Mouse (Mus musculus): ENCODE data around the gene Thoc3.

The Thoc3 gene

GRCm38 (mm10) chr13:54443693-54444092, 25.0 kb downstream of the Thoc3 start:
- DNase-seq (ENCODE audit: low spot score in 2 of 2) = no peak

- no peak for DNase-seq (ENCODE audit: low spot score in 2 of 2)
Observed at GRCm38 (mm10) chr13:54439912-54440311, 28.7 kb downstream of the Thoc3 start.

- DNase-seq (ENCODE audit: low spot score in 2 of 2) = no peak
Observed at GRCm38 (mm10) chr13:54438814-54439213, 29.8 kb downstream of the Thoc3 start.

- DNase-seq (ENCODE audit: low spot score in 2 of 2) = no peak
Observed at GRCm38 (mm10) chr13:54437083-54437482, 31.6 kb downstream of the Thoc3 start.

- DNase-seq (ENCODE audit: low spot score in 2 of 2) = no peak
Observed at GRCm38 (mm10) chr13:54436666-54437065, 32.0 kb downstream of the Thoc3 start.

- DNase-seq (ENCODE audit: low spot score in 2 of 2) = no peak
Observed at GRCm38 (mm10) chr13:54431161-54431560, 37.5 kb downstream of the Thoc3 start.

GRCm38 (mm10) chr13:54430051-54430450, 38.6 kb downstream of the Thoc3 start:
- no peak for DNase-seq (ENCODE audit: low spot score in 2 of 2)

- no peak for DNase-seq (ENCODE audit: low spot score in 2 of 2)
Observed at GRCm38 (mm10) chr13:54428771-54429170, 39.9 kb downstream of the Thoc3 start.

- no peak for DNase-seq (ENCODE audit: low spot score in 2 of 2)
Observed at GRCm38 (mm10) chr13:54426781-54427655, 41.6 kb downstream of the Thoc3 start.

- peak; percentile 28 to 33 for DNase-seq (ENCODE audit: low spot score in 2 of 2)
Observed at GRCm38 (mm10) chr13:54425269-54425668, 43.4 kb downstream of the Thoc3 start.

- no peak for DNase-seq (ENCODE audit: low spot score in 2 of 2)
Observed at GRCm38 (mm10) chr13:54420226-54420625, 48.4 kb downstream of the Thoc3 start.

- no peak for DNase-seq (ENCODE audit: low spot score in 2 of 2)
Observed at GRCm38 (mm10) chr13:54418781-54419327, 49.8 kb downstream of the Thoc3 start.

- DNase-seq (ENCODE audit: low spot score in 2 of 2) = no peak
Observed at GRCm38 (mm10) chr13:54415059-54415458, 53.6 kb downstream of the Thoc3 start.

- no peak for DNase-seq (ENCODE audit: low spot score in 2 of 2)
Observed at GRCm38 (mm10) chr13:54412721-54413120, 55.9 kb downstream of the Thoc3 start.

- no peak for DNase-seq (ENCODE audit: low spot score in 2 of 2)
Observed at GRCm38 (mm10) chr13:54412236-54412635, 56.4 kb downstream of the Thoc3 start.

GRCm38 (mm10) chr13:54411656-54412055, 57.0 kb downstream of the Thoc3 start:
- DNase-seq (ENCODE audit: low spot score in 2 of 2) = no peak
